In genomic region chr14:120391701-120392100, GRCm38 (mm10) we compare ENCODE assay signal across 14 mouse cellular contexts.
DNase-seq lines count a peak whose midpoint lies in the region; ATAC-seq and TF ChIP-seq lines count a peak whose summit lies in the region.
"Had no signal": no experiment of that assay in that cellular context is flagged by ENCODE, and none has a peak within 500 bp of the region (broad histone marks: within the 10 kb centered on the region; RNA-seq: fewer than 3 reads in every experiment).

No protein-coding gene starts in this region.

- H3K4me1 ChIP-seq in intestine, embryonic 16.5 days (ENCODE audit: control insufficient read depth, insufficient read depth, low read length): no peaks in the 10 kb centered on the region
- H3K4me1 ChIP-seq in kidney, embryonic 16.5 days (ENCODE audit: insufficient read depth, low read length): peaks cover 9% of the 10 kb centered on the region

- intact Hi-C loops in gastrocnemius, adult 2 months (cut with DNase I): no loop called here
- intact Hi-C loops in left cerebral cortex, postnatal 25 days (cut with DNase I): no loop called here

- H3K9ac ChIP-seq in intestine, embryonic 16.5 days (ENCODE audit: low read depth, low read length): no peak overlapping the region
- H3K9ac ChIP-seq in kidney, embryonic 16.5 days (replicated peaks; ENCODE audit: low read length): no peak overlapping the region
- H3K9ac ChIP-seq: liver, postnatal 0 days; midbrain, embryonic 12.5 days had no signal

- peak; percentile 37 for ATAC-seq in intestine, embryonic 16.5 days
- ATAC-seq in megakaryocyte, adult 5-6 weeks (ENCODE audit: poor library complexity, severe bottlenecking): no peak
- no peak for ATAC-seq in kidney, embryonic 16.5 days (ENCODE audit: low FRiP score, low TSS enrichment)
- ATAC-seq: liver, postnatal 0 days had no signal

- no peak for TF ChIP-seq CTCF in gastrocnemius, adult 2 months (IDR thresholded peaks at IDR 0.05)

- 85% methylated on average over 10 of the region's 10 CpGs for WGBS in intestine, embryonic 16.5 days
- WGBS in kidney, embryonic 16.5 days: 92% methylated on average over 10 of the region's 10 CpGs

- no peaks in the 10 kb centered on the region for H3K27me3 ChIP-seq in intestine, embryonic 16.5 days (replicated peaks; ENCODE audit: control insufficient read depth, insufficient read depth, low read length)
- H3K27me3 ChIP-seq in kidney, embryonic 16.5 days (ENCODE audit: insufficient read depth, low read length): no peaks in the 10 kb centered on the region

- peaks cover 19% of the 10 kb centered on the region for H3K36me3 ChIP-seq in intestine, embryonic 16.5 days (ENCODE audit: control insufficient read depth, insufficient read depth, low read length)
- peaks cover 22% of the 10 kb centered on the region for H3K36me3 ChIP-seq in kidney, embryonic 16.5 days (ENCODE audit: insufficient read depth, low read length)

- H3K9me3 ChIP-seq in intestine, embryonic 16.5 days (ENCODE audit: control insufficient read depth, low read length): peaks cover 7% of the 10 kb centered on the region
- peaks cover 5% of the 10 kb centered on the region; the same call in 1 of the 2 replicates for H3K9me3 ChIP-seq in kidney, embryonic 16.5 days (ENCODE audit: low read length)
- H3K9me3 ChIP-seq: midbrain, embryonic 12.5 days had no signal

- peak overlapping the region; percentile 56 for H3K27ac ChIP-seq in gastrocnemius, adult 2 months
- no peak overlapping the region; the same call in 1 of the 2 replicates for H3K27ac ChIP-seq in intestine, embryonic 16.5 days (ENCODE audit: low read length)
- H3K27ac ChIP-seq in kidney, embryonic 16.5 days (ENCODE audit: low read length): no peak overlapping the region
- H3K27ac ChIP-seq: hindbrain, embryonic 10.5 days; midbrain, embryonic 12.5 days had no signal

- DNase-seq in gastrocnemius, adult 2 months: no peak
- no peak for DNase-seq in gastrocnemius, postnatal 10 days
- peak; percentile 91 for DNase-seq in brain, adult 2 months (ENCODE audit: low read depth, low spot score)
- peak; percentile 64 to 90 for DNase-seq in left cerebral cortex, postnatal 25 days (ENCODE audit: low spot score in 2 of 2)
- no peak for DNase-seq in thymus, postnatal 25 days
- DNase-seq: B cell, adult 2 months; cerebellum, adult 11 months; gastrocnemius, postnatal 36 days; liver, postnatal 0 days had no signal

- H3K4me3 ChIP-seq in gastrocnemius, adult 2 months: no peak overlapping the region
- H3K4me3 ChIP-seq in intestine, embryonic 16.5 days (ENCODE audit: low read length): no peak overlapping the region
- H3K4me3 ChIP-seq in kidney, embryonic 16.5 days (ENCODE audit: low read length): no peak overlapping the region
- H3K4me3 ChIP-seq: hindbrain, embryonic 10.5 days; midbrain, embryonic 12.5 days had no signal

- no peak overlapping the region for H3K4me2 ChIP-seq in intestine, embryonic 16.5 days (ENCODE audit: low read depth, low read length)
- H3K4me2 ChIP-seq in kidney, embryonic 16.5 days (replicated peaks; ENCODE audit: low read depth, low read length): no peak overlapping the region
- H3K4me2 ChIP-seq: midbrain, embryonic 12.5 days had no signal

Comparison
In these comparisons a context has a peak if more than half of its experiments do, and no peak if none do; other contexts are left out.
1. DNase-seq: peak in brain, adult 2 months (single experiment) and left cerebral cortex, postnatal 25 days (2 of 2); none in gastrocnemius, adult 2 months (single experiment), gastrocnemius, postnatal 10 days (single experiment) and thymus, postnatal 25 days (single experiment).